Mouse (Mus musculus): ENCODE results near the gene Olfm3. TPM values are rescaled to one million over a fixed set of nuclear protein-coding genes. Genes with fewer than 3 reads are reported as not detected.

Olfm3 gene
- polyA plus RNA-seq, 1 experiment from 2014 or later, result not detected

- no peak overlapping the region for H3K9ac ChIP-seq (replicated peaks; ENCODE audit: low read depth)
- TF ChIP-seq CTCF (IDR thresholded peaks at IDR 0.05) (no peak), EP300 (IDR thresholded peaks at IDR 0.05) (no peak)
- no peak overlapping the region for H3K4me3 ChIP-seq (ENCODE audit: low read depth, low read length)
- no peak for DNase-seq (ENCODE audit: low spot score)
- H3K9me3 ChIP-seq (ENCODE audit: low read length), result no peaks in the 10 kb centered on the region
- no peak overlapping the region for H3K4me2 ChIP-seq (replicated peaks; ENCODE audit: low read depth, low read length)
- no peaks in the 10 kb centered on the region for H3K36me3 ChIP-seq (ENCODE audit: insufficient read depth, low read length)
- no peaks in the 10 kb centered on the region for H3K4me1 ChIP-seq (ENCODE audit: insufficient read depth, low read depth, low read length)
- no peaks in the 10 kb centered on the region for H3K27me3 ChIP-seq (replicated peaks; ENCODE audit: insufficient read depth, low read length)
- 83% methylated on average over 1 of the region's 1 CpGs for WGBS
- no peak for ATAC-seq
- H3K27ac ChIP-seq (ENCODE audit: low read length), result no peak overlapping the region
These were observed 124.2 kb downstream of the Olfm3 start for GRCm38 (mm10) chr3:115028046-115028445.

- 53% methylated on average over 1 of the region's 1 CpGs for WGBS
- H3K4me3 ChIP-seq (ENCODE audit: low read depth, low read length), result no peak overlapping the region
- TF ChIP-seq CTCF (IDR thresholded peaks at IDR 0.05) (no peak), EP300 (IDR thresholded peaks at IDR 0.05) (no peak)
- no peaks in the 10 kb centered on the region for H3K9me3 ChIP-seq (ENCODE audit: low read length)
- H3K27me3 ChIP-seq (replicated peaks; ENCODE audit: insufficient read depth, low read length), result no peaks in the 10 kb centered on the region
- H3K27ac ChIP-seq (ENCODE audit: low read length), result no peak overlapping the region
- no peak overlapping the region for H3K9ac ChIP-seq (replicated peaks; ENCODE audit: low read depth)
- no peaks in the 10 kb centered on the region for H3K36me3 ChIP-seq (ENCODE audit: insufficient read depth, low read length)
- H3K4me1 ChIP-seq (ENCODE audit: insufficient read depth, low read depth, low read length), result no peaks in the 10 kb centered on the region
- DNase-seq (ENCODE audit: low spot score) (no peak), ATAC-seq (no peak)
- no peak overlapping the region for H3K4me2 ChIP-seq (replicated peaks; ENCODE audit: low read depth, low read length)
These were observed 124.7 kb downstream of the Olfm3 start for GRCm38 (mm10) chr3:115028611-115029010.

GRCm38 (mm10) chr3:115049060-115049459 lies 145.2 kb downstream of the Olfm3 start:
- H3K4me2 ChIP-seq (replicated peaks; ENCODE audit: low read depth, low read length), result no peak overlapping the region

GRCm38 (mm10) chr3:115064901-115065300 lies 161.0 kb downstream of the Olfm3 start:
- DNase-seq (ENCODE audit: low spot score), result no peak
- 76% methylated on average over 1 of the region's 1 CpGs for WGBS
- H3K4me3 ChIP-seq (ENCODE audit: low read depth, low read length), result no peak overlapping the region
- no peaks in the 10 kb centered on the region for H3K4me1 ChIP-seq (ENCODE audit: insufficient read depth, low read depth, low read length)
- no peaks in the 10 kb centered on the region for H3K9me3 ChIP-seq (ENCODE audit: low read length)
- TF ChIP-seq EP300 (IDR thresholded peaks at IDR 0.05) (no peak), CTCF (IDR thresholded peaks at IDR 0.05) (no peak)
- H3K4me2 ChIP-seq (replicated peaks; ENCODE audit: low read depth, low read length), result no peak overlapping the region
- no peak overlapping the region for H3K27ac ChIP-seq (ENCODE audit: low read length)
- H3K36me3 ChIP-seq (ENCODE audit: insufficient read depth, low read length), result no peaks in the 10 kb centered on the region
- no peaks in the 10 kb centered on the region for H3K27me3 ChIP-seq (replicated peaks; ENCODE audit: insufficient read depth, low read length)
- no peak for ATAC-seq
- H3K9ac ChIP-seq (replicated peaks; ENCODE audit: low read depth), result no peak overlapping the region

More at GRCm38 (mm10) chr3:115049060-115049459, 145.2 kb downstream of the Olfm3 start:
- H3K4me1 ChIP-seq (ENCODE audit: insufficient read depth, low read depth, low read length), result no peaks in the 10 kb centered on the region
- no peak overlapping the region for H3K4me3 ChIP-seq (ENCODE audit: low read depth, low read length)
- H3K36me3 ChIP-seq (ENCODE audit: insufficient read depth, low read length), result no peaks in the 10 kb centered on the region
- H3K27me3 ChIP-seq (replicated peaks; ENCODE audit: insufficient read depth, low read length), result no peaks in the 10 kb centered on the region
- DNase-seq (ENCODE audit: low spot score) (no peak), ATAC-seq (no peak)
- H3K9ac ChIP-seq (replicated peaks; ENCODE audit: low read depth), result no peak overlapping the region
- no peak overlapping the region for H3K27ac ChIP-seq (ENCODE audit: low read length)
- TF ChIP-seq CTCF (IDR thresholded peaks at IDR 0.05), result no peak
- TF ChIP-seq EP300 (IDR thresholded peaks at IDR 0.05), result no peak
- no peaks in the 10 kb centered on the region for H3K9me3 ChIP-seq (ENCODE audit: low read length)
- 80% methylated on average over 5 of the region's 5 CpGs for WGBS

GRCm38 (mm10) chr3:115080428-115081181 lies 176.7 kb downstream of the Olfm3 start:
- no peaks in the 10 kb centered on the region for H3K36me3 ChIP-seq (ENCODE audit: insufficient read depth, low read length)
- no peak overlapping the region for H3K9ac ChIP-seq (replicated peaks; ENCODE audit: low read depth)
- DNase-seq (ENCODE audit: low spot score) (no peak), ATAC-seq (no peak)
- H3K27ac ChIP-seq (ENCODE audit: low read length), result no peak overlapping the region
- no peak for TF ChIP-seq EP300 (IDR thresholded peaks at IDR 0.05)
- TF ChIP-seq CTCF (IDR thresholded peaks at IDR 0.05), result no peak
- H3K27me3 ChIP-seq (replicated peaks; ENCODE audit: insufficient read depth, low read length), result no peaks in the 10 kb centered on the region
- WGBS, result 40% methylated on average over 12 of the region's 12 CpGs
- H3K4me2 ChIP-seq (replicated peaks; ENCODE audit: low read depth, low read length), result no peak overlapping the region
- no peaks in the 10 kb centered on the region for H3K4me1 ChIP-seq (ENCODE audit: insufficient read depth, low read depth, low read length)
- H3K9me3 ChIP-seq (ENCODE audit: low read length), result no peaks in the 10 kb centered on the region
- H3K4me3 ChIP-seq (ENCODE audit: low read depth, low read length), result no peak overlapping the region

- Histone ChIP-seq H3K27ac (ENCODE audit: low read length) (no peak overlapping the region), H3K4me3 (ENCODE audit: low read depth, low read length) (no peak overlapping the region), H3K9ac (replicated peaks; ENCODE audit: low read depth) (no peak overlapping the region), H3K36me3 (ENCODE audit: insufficient read depth, low read length) (no peaks in the 10 kb centered on the region), H3K4me2 (replicated peaks; ENCODE audit: low read depth, low read length) (no peak overlapping the region), H3K4me1 (ENCODE audit: insufficient read depth, low read depth, low read length) (no peaks in the 10 kb centered on the region), H3K27me3 (replicated peaks; ENCODE audit: insufficient read depth, low read length) (no peaks in the 10 kb centered on the region), H3K9me3 (ENCODE audit: low read length) (no peaks in the 10 kb centered on the region)
- DNase-seq (ENCODE audit: low spot score) (no peak), ATAC-seq (no peak)
- 63% methylated on average over 2 of the region's 2 CpGs for WGBS
- TF ChIP-seq CTCF (IDR thresholded peaks at IDR 0.05), result no peak
- no peak for TF ChIP-seq EP300 (IDR thresholded peaks at IDR 0.05)
These were observed 177.5 kb downstream of the Olfm3 start for GRCm38 (mm10) chr3:115081371-115081770.

All from lung, postnatal 0 days (tissue).